Mouse (Mus musculus): ENCODE measurements around the gene Slc25a16.
A peak's percentile ranks its signal among the peaks of the same experiment; 100 is the strongest.
"Not testable (repeated sequence)": the region's sequence is repeated elsewhere in the genome, so short reads cannot be mapped to it uniquely, and the experiment has no call there.

Slc25a16 gene

GRCm38 (mm10) chr10:62908896-62909295, 11.5 kb upstream of the Slc25a16 start, which contains the start of gene Tet1:
Tet1 (minus strand) TSS chr10:62908996.
- not testable (repeated sequence) for DNase-seq

- no peak for DNase-seq
Observed at GRCm38 (mm10) chr10:62911120-62911519, 9.3 kb upstream of the Slc25a16 start.

GRCm38 (mm10) chr10:62918985-62919384, 1.4 kb upstream of the Slc25a16 start:
- no peak for DNase-seq

GRCm38 (mm10) chr10:62920766-62921156, 328 bp downstream of the Slc25a16 start:
- no peak for DNase-seq

GRCm38 (mm10) chr10:62924096-62924635, 3.7 kb downstream of the Slc25a16 start:
- no peak for DNase-seq

- no peak for DNase-seq
Observed at GRCm38 (mm10) chr10:62932381-62932780, 11.9 kb downstream of the Slc25a16 start.

- DNase-seq = no peak
Observed at GRCm38 (mm10) chr10:62944975-62945580, 24.6 kb downstream of the Slc25a16 start.

DNA sequence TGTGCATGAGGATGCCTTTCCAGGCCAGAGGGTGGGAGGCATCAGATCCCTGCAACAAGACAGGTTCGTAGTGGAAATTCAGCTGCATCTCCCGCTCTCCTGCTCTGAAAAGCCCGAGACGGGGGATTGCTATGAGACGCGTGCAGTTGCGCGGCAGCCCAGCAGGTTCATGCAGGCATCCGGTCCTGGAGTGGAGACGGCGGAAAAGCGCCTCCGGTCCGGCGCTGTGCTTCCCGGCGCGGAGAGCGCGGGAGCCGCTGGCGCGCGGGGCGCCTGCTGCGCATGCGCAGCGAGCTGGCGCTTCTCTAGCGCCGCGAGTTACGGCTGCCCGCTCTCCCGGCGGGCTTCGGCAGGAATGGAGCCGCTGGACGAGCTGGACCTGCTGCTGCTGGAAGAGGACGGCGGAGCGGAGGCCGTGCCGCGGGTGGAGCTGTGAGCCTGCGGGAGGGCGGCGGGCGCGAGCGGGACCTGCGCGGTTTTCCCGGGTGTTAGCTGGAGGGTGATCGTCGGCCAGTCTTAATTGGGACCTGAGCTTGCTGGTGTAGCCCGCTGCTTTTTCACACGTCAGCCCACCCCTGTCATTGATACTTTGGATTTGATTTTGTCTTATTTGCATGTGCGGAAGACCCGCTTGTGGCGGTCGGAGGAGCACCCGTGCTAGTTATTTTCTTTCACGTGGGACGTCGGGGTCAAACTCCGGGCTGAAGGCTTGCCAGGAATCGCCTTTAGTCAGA, 26.5 kb downstream of the Slc25a16 start, which contains the start of gene Dna2:
Dna2 (plus strand) TSS at position 289 of the 734 bp plus-strand sequence.
- peak; percentile 77 for DNase-seq

DNA sequence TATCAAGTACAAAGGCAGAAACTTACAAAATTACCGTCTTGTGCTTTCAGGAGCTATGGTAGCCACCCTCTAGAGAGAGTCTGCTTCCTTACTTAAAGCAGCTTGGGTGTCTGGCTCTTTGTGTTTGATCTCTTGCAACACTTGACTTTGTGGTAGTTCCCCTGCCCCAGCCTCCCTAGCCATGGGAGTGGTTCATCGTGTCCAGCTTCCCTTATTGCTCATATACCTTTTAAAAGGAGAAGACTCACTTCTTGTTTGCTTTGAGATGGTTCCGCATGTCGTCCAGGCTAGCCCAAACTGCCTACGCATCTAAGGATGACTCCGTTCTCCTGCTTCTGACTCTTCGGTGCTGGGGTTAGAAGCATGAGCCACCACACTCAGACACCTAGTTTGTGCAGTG, 28.1 kb downstream of the Slc25a16 start:
- no peak for DNase-seq

GRCm38 (mm10) chr10:62963956-62964355, 43.5 kb downstream of the Slc25a16 start:
- DNase-seq = no peak

DNA sequence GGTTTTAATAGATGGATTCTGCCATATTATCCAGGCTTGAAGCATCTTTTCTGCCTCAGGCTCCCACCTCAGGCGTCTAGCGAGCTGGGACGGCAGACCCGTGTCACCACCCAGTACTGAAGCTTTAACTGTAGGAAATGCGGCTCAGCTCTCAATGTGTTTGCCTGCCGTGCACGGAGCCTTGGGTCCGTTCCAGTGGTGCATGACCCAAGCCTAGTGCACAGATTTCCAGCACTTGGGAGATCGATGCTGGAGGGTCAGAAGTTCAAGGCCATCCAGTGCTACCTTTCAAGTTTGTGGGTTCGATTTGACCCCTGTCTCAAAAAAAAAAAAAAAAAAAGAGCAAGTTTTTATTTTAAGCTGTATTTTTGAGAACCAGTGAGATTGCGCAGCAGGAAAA, 45.4 kb downstream of the Slc25a16 start:
- no peak for DNase-seq

GRCm38 (mm10) chr10:62966291-62966690, 45.9 kb downstream of the Slc25a16 start:
- DNase-seq = no peak

DNA sequence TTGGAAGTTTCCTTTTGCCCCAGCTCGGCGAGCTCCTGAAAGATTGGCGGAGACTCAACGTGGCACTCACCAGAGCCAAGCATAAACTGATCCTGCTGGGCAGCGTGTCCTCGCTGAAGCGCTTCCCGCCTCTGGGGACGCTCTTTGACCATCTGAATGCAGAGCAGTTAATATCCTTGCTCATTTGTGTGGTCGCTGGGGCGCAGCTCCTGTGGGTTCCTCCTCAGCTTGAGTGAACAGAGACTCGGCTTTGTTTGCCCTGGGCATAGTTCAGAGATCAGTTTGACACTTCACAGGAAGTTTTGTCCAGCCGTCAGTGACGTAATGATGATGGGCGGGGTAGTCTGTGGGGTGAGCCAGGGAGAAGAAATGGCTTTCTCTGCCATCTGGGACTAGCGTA, 51.4 kb downstream of the Slc25a16 start:
- DNase-seq = peak; percentile 19

DNA sequence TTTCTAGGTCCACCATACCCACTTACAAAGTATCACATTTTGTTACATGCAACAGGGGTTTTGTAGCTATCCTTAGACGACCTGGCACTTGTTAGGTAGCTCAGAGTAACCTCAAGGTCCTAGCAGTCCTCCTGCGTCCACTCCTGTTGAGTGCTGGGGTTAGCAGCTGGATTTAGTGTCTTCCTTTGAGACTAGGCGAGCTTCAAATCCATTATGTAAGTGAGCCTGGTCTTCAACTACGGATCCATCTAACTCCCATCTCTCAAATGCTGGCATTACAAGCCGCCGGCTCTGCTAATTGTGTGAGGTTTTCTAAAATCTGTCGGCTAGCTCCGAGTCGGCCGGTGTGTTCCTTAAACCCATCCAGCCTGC, 59.2 kb downstream of the Slc25a16 start:
- no peak for DNase-seq

GRCm38 (mm10) chr10:62980039-62980954, 59.9 kb downstream of the Slc25a16 start, which contains the start of gene Rufy2:
Rufy2 (plus strand) TSS chr10:62980223.
- DNase-seq = peak; percentile 91

DNA sequence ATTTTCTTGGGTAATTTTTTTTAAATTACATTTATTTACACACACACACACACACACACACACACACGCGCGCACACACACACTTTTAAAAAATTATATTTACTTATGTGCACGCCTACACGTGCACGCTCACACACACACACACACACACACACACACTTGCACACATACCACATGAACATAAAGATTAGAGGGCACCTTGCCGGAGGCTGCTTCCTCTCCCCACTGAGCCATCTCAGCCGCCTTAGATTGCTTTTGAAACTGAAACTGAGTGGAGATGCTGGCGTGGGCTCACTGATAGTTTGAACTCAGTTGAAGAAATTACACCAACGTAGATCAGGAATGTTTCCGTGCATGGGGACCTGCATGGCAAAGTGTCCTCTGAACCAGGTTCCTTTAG, 63.6 kb downstream of the Slc25a16 start:
- DNase-seq = no peak

- no peak for DNase-seq
Observed at GRCm38 (mm10) chr10:62984495-62984894, 64.1 kb downstream of the Slc25a16 start.

DNA sequence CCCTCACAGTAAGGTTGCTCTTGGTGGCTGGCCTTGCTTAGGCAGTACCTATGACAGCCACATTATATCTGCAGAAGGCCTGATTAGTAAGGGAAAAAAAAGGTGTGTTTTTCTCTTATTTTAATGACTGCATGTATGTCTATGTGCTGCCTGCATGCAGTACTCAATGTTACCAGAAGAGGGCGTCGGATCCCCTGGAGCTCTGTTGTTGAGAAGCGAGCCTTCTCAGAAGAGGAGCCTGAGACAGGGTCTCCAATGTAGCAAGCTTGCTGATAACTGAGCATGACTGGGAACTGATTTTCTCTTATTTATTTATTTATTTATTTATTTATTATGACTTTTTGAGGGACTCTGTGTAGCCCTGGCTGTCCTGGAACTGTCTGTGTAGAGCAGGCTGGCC, 66.9 kb downstream of the Slc25a16 start:
- DNase-seq = no peak

DNA sequence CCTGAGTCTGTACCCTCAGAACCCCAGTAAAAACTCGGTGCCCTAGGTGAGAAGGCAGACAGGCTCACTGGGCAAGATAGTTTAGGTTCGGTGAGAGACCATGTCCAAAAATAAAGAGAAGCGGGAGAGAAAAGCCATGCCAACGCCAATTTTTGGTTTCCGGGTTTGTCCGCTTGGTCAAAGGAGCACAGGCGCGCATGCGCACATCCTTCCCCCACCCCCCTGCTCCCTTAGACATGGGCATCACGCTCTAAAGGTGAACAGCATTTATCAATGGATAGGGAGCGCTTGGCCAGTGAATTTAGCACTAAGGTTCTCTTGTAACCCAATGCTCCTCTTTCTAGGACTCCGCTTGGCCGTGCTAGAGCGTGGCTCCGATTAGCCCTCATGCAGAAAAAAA, 70.2 kb downstream of the Slc25a16 start:
- DNase-seq = no peak

- no peak for DNase-seq
Observed at GRCm38 (mm10) chr10:62993991-62994390, 73.6 kb downstream of the Slc25a16 start.
